Mouse (Mus musculus): Measurements from ENCODE around the gene Ninl.
"Not testable (repeated sequence)": the region's sequence is repeated elsewhere in the genome, so short reads cannot be mapped to it uniquely, and the experiment has no call there.

DNA sequence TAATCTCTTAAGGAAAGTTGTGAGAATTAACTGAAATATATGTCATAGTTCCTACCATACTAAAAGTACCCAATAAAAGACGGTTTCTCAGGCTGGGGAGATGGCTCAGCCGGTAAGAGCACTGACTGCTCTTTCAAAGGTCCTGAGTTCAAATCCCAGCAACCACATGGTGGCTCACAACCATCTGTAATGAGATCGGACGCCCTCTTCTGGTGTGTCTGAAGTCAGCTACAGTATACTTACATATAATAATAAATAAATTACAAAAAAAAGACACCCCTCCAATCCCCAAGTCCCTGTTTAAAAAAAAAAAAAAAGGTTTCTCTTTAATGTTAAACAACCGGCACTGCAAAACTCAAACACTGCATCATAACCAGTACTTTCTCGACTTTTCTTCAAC, 130.3 kb downstream of the Ninl start:
- not testable (repeated sequence) for TF ChIP-seq POLR2A (IDR thresholded peaks at IDR 0.05; ENCODE audit: borderline replicate concordance, control insufficient read depth, low read depth, low read length); CTCF (IDR thresholded peaks at IDR 0.05; ENCODE audit: control insufficient read depth, insufficient read depth, low read length)

Data from bone marrow, adult 2 months (tissue).